Mouse (Mus musculus): ENCODE measurements at regions not wholly inside any gene's neighbourhood (a gene's known extent, or its start where the extent isn't known, plus 50 kb on each side); places are given as distances from the start of the nearest gene placed in this dataset.

DNA sequence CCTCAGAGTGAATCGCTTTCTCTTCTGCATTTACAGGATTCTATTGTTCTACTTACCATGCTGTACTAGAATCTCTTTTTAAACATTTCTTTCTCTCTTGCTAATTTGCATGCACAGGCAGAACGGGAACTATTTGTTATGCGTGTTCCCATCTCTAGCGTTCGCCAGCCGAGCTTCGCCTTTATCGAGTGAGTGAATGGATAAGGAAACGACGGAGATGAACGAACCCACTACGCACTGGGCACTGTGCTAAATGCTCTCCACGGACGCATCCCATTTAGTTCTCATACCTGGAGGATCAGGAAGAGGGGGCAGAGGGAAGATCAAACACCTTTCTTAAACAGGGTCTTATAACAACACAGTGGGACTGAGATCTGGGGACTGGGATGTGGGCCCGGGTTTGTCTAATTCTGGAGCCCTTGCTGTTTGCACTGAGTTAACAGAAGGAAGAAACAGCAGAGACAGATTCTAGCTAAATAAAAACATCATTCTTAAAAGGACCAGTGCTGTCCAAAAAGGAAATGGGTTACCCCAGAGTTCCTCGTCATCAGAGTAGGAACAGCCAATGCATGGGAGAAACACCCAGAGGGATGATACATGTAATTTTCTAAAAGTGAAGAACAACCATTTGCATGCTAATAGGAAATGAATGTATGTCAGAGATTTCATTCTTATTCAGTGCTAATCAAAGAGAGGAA lies 219.1 kb upstream of the Eif4g2 start:
- TF ChIP-seq CTCF (IDR thresholded peaks at IDR 0.05) (no peak), EP300 (IDR thresholded peaks at IDR 0.05; ENCODE audit: insufficient read depth, low read depth, low read length) (no peak)
